Mouse (Mus musculus): ENCODE measurements around the gene Olfr90.

- TF ChIP-seq CTCF (IDR thresholded peaks at IDR 0.05; ENCODE audit: low read depth, low read length) (no peak), POLR2A (IDR thresholded peaks at IDR 0.05; ENCODE audit: extremely low read depth, insufficient read depth, low read length) (no peak)
Measured at GRCm38 (mm10) chr17:37088399-37088798, at the start of gene Olfr90.

Data from liver, adult 2 months (tissue).